Mouse (Mus musculus) ES-E14 (cell line): ENCODE measurements at regions not wholly inside any gene's neighbourhood (a gene's known extent, or its start where the extent isn't known, plus 50 kb on each side); places are given as distances from the start of the nearest gene placed in this dataset.

ENCODE experiments used
- HCFC1 ChIP-seq: IDR thresholded peaks from 2 replicates; pipeline ENCODE4 v1.6.1; 2012; ENCODE audit warnings: low read length, inconsistent platforms, borderline replicate concordance; ENCODE audit not compliant: insufficient read depth
- MAFK ChIP-seq: IDR thresholded peaks from 2 replicates; pipeline ENCODE4 v1.6.1; 2014; ENCODE audit warnings: mild to moderate bottlenecking, low read depth, low read length, inconsistent platforms; ENCODE audit not compliant: insufficient read depth

DNA sequence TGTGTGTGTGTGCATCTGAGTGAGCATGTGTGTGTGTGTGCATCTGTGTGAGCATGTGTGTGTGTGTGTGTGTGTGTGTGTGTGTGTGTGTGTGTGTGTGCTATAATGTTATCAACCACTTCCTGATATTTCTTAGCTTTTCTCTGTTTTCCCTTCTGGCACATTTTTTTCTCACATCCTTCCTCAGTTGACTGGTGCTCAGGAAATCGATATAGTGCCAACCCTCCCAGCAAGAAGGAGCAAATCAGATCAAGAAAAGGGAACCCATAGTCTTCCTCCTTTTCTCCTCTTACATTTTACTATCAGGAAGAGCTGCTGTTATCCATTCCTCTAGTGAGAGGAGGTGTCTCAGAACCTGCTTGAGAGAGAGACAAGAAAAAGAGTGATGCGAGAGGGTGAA, 136.1 kb upstream of the Cited2 start:
- TF ChIP-seq HCFC1, result no peak
- TF ChIP-seq MAFK, result no peak
